Mouse (Mus musculus) kidney, adult 2 months (tissue): Measurements from ENCODE around the gene 2310039H08Rik. TPM values are rescaled to one million over a fixed set of nuclear protein-coding genes. Genes with fewer than 3 reads are reported as not detected.
A peak's percentile ranks its signal among the peaks of the same experiment; 100 is the strongest.

Experiments
- DNase-seq: peaks from one replicate; pipeline ENCODE4 v3.0.0; 2021
- H3K27ac ChIP-seq: fragments of 200-500 bp; 2 replicates; pipeline ENCODE4 v1.5.1; 2012; ENCODE audit warnings: low read depth, low read length, control low read depth, inconsistent platforms; ENCODE audit not compliant: insufficient read depth
- H3K27me3 ChIP-seq: fragments of 200-500 bp; replicated peaks from 2 replicates; pipeline ENCODE4 v1.6.1; 2012; ENCODE audit warnings: mild to moderate bottlenecking, moderate library complexity, low read length, inconsistent platforms; ENCODE audit not compliant: control insufficient read depth, insufficient read depth
- H3K36me3 ChIP-seq: fragments of 200-500 bp; 2 replicates; pipeline ENCODE4 v1.6.1; 2012; ENCODE audit warnings: mild to moderate bottlenecking, moderate library complexity, low read length, inconsistent platforms; ENCODE audit not compliant: control insufficient read depth, insufficient read depth
- H3K4me1 ChIP-seq: fragments of 200-500 bp; 2 replicates; pipeline ENCODE4 v1.6.1; 2011; ENCODE audit warnings: low read length; ENCODE audit not compliant: control insufficient read depth, insufficient read depth
- H3K4me3 ChIP-seq: fragments of 200-500 bp; 2 replicates; pipeline ENCODE4 v1.5.1; 2011; ENCODE audit warnings: mild to moderate bottlenecking, low read depth, low read length, control low read depth; ENCODE audit not compliant: insufficient read depth
- CTCF ChIP-seq: fragments of 200-500 bp; conservative IDR thresholded peaks from 2 replicates; pipeline ENCODE4 v1.5.1; 2011; ENCODE audit warnings: low read depth, mild to moderate bottlenecking, control low read depth, low read length, moderate library complexity, mixed read lengths; ENCODE audit not compliant: insufficient read depth, insufficient read length
- POLR2A ChIP-seq: fragments of 200-500 bp; IDR thresholded peaks from one replicate; pipeline ENCODE4 v1.6.1; 2011; ENCODE audit warnings: low read depth, low read length, control low read depth
- WGBS: fragments of 180-500 bp; shearing (Covaris S2); methylation state at CpG from one replicate; pipeline ENCODE4 v1.1.7; 2018; 5-methylcytosine and 5-hydroxymethylcytosine counted together
- polyA plus RNA-seq: library from polyadenylated mRNA; depleted of rRNA; stranded (reverse); fragments of >200 nt; gene quantifications from 2 replicates; pipeline ENCODE4 v1.2.3, GENCODE M21; 2012

The 2310039H08Rik gene
- polyA plus RNA-seq, 1 experiment: 131 TPM

- peaks cover 1% of the 10 kb centered on the region; the same call in 1 of the 2 replicates for H3K36me3 ChIP-seq
- peak; percentile 45 for DNase-seq
Measured at GRCm38 (mm10) chr17:46773278-46774130, 1.1 kb downstream of the 2310039H08Rik start.

GRCm38 (mm10) chr17:46774131-46774472, 1.7 kb downstream of the 2310039H08Rik start:
- Histone ChIP-seq H3K4me3 (no peak overlapping the region), H3K27me3 (no peaks in the 10 kb centered on the region), H3K4me1 (peaks cover 7% of the 10 kb centered on the region; the same call in 1 of the 2 replicates), H3K36me3 (peaks cover 1% of the 10 kb centered on the region; the same call in 1 of the 2 replicates), H3K27ac (no peak overlapping the region)
- TF ChIP-seq CTCF (no peak), POLR2A (no peak)
- 42% methylated on average over 2 of the region's 2 CpGs for WGBS
- DNase-seq: no peak

More at GRCm38 (mm10) chr17:46773278-46774130, 1.1 kb downstream of the 2310039H08Rik start:
- WGBS: 6% methylated on average over 20 of the region's 20 CpGs
- Histone ChIP-seq H3K27me3 (no peaks in the 10 kb centered on the region), H3K4me3 (peak overlapping the region; percentile 89), H3K27ac (peak overlapping the region; percentile 47), H3K4me1 (peaks cover 7% of the 10 kb centered on the region; the same call in 1 of the 2 replicates)
- TF ChIP-seq POLR2A (no peak), CTCF (peak; percentile 22; the same call in 1 of the 2 replicates)

- DNase-seq: no peak
- Histone ChIP-seq H3K4me3 (no peak overlapping the region), H3K4me1 (peaks cover 7% of the 10 kb centered on the region; the same call in 1 of the 2 replicates), H3K27ac (no peak overlapping the region), H3K27me3 (no peaks in the 10 kb centered on the region), H3K36me3 (peaks cover 1% of the 10 kb centered on the region; the same call in 1 of the 2 replicates)
- 90% methylated on average over 9 of the region's 9 CpGs for WGBS
- TF ChIP-seq CTCF (no peak), POLR2A (no peak)
Measured at GRCm38 (mm10) chr17:46775070-46775469, 2.6 kb downstream of the 2310039H08Rik start.

GRCm38 (mm10) chr17:46776087-46776486, 3.7 kb downstream of the 2310039H08Rik start:
- no peak for DNase-seq
- peaks cover 1% of the 10 kb centered on the region; the same call in 1 of the 2 replicates for H3K36me3 ChIP-seq
- H3K4me3 ChIP-seq: no peak overlapping the region
- no peaks in the 10 kb centered on the region for H3K27me3 ChIP-seq
- H3K4me1 ChIP-seq: peaks cover 7% of the 10 kb centered on the region; the same call in 1 of the 2 replicates
- TF ChIP-seq CTCF (no peak), POLR2A (no peak)
- H3K27ac ChIP-seq: no peak overlapping the region
- 69% methylated on average over 3 of the region's 3 CpGs for WGBS

DNA sequence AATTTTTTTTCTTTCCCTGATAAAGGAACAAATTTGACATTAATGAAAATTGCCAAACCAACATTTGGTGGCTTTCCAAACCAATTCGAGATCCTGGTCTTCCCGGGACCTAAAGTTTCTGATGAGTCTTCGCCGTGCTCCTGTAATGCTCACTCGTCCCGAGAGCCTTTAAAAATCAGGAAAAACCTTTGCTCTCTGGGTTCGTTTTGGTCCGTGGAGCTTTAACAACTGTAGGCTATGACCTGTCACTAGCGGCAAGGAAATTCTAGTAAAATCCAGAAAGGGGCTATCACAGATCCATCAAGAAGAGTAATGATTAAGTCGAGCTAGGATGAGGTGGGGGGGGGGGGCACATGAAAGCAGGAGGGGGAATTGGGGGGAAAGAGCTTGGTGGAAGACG, 9.4 kb downstream of the 2310039H08Rik start:
- Histone ChIP-seq H3K27ac (peak overlapping the region; percentile 86), H3K4me3 (peak overlapping the region; percentile 98), H3K4me1 (no peaks in the 10 kb centered on the region), H3K36me3 (no peaks in the 10 kb centered on the region; the same call in 1 of the 2 replicates), H3K27me3 (no peaks in the 10 kb centered on the region)
- DNase-seq: peak; percentile 54
- under 1% methylated on average over 11 of the region's 11 CpGs for WGBS
- TF ChIP-seq POLR2A (no peak), CTCF (no peak)

GRCm38 (mm10) chr17:46782341-46783221, 10.1 kb downstream of the 2310039H08Rik start, which contains the start of gene Rpl7l1:
Rpl7l1 (minus strand) TSS chr17:46782672.
- Histone ChIP-seq H3K27me3 (no peaks in the 10 kb centered on the region), H3K27ac (peak within 1 kb of the TSS; percentile 88), H3K4me1 (no peaks in the 10 kb centered on the region), H3K4me3 (peak within 1 kb of the TSS; percentile 98), H3K36me3 (no peaks in the 10 kb centered on the region; the same call in 1 of the 2 replicates)
- peak; percentile 69 for TF ChIP-seq POLR2A
- peak; percentile 56 for TF ChIP-seq CTCF
- WGBS: under 1% methylated on average over 44 of the region's 44 CpGs
- DNase-seq: peak; percentile 95
